Mouse (Mus musculus) forebrain, embryonic 13.5 days (tissue): ENCODE measurements around the gene Ttc30a2. TPM values are rescaled to one million over a fixed set of nuclear protein-coding genes. Genes with fewer than 3 reads are reported as not detected.
"Not testable (repeated sequence)": the region's sequence is repeated elsewhere in the genome, so short reads cannot be mapped to it uniquely, and the experiment has no call there.

Experiments used
- ATAC-seq: fragments of 200-750 bp; cut with Nextera tagmentation; 2 replicates; pipeline ENCODE4 v1.8.0; 2017
- H3K27ac ChIP-seq: fragments of 300-500 bp; sonication (generic); 2 replicates; pipeline ENCODE4 v1.5.1; 2015; ENCODE audit warnings: inconsistent platforms, mild to moderate bottlenecking, moderate library complexity
- H3K27me3 ChIP-seq: fragments of 300-500 bp; sonication (generic); 2 replicates; pipeline ENCODE4 v1.6.1; 2015; ENCODE audit warnings: mild to moderate bottlenecking, inconsistent platforms
- H3K36me3 ChIP-seq: fragments of 300-500 bp; sonication (generic); 2 replicates; pipeline ENCODE4 v1.6.1; 2015; ENCODE audit warnings: mild to moderate bottlenecking, inconsistent platforms; ENCODE audit not compliant: poor library complexity, severe bottlenecking
- H3K4me1 ChIP-seq: fragments of 300-500 bp; sonication (generic); 2 replicates; pipeline ENCODE4 v1.6.1; 2015; ENCODE audit warnings: inconsistent platforms
- H3K4me2 ChIP-seq: fragments of 300-500 bp; sonication (generic); 2 replicates; pipeline ENCODE4 v1.6.1; 2015; ENCODE audit warnings: inconsistent platforms, mild to moderate bottlenecking, moderate library complexity
- H3K4me3 ChIP-seq: fragments of 300-500 bp; sonication (generic); 2 replicates; pipeline ENCODE4 v1.5.1; 2015; ENCODE audit warnings: mild to moderate bottlenecking, inconsistent platforms
- H3K9ac ChIP-seq: fragments of 300-500 bp; sonication (generic); 2 replicates; pipeline ENCODE4 v1.6.1; 2015; ENCODE audit warnings: mild to moderate bottlenecking, inconsistent platforms
- H3K9me3 ChIP-seq: fragments of 300-500 bp; sonication (generic); replicated peaks from 2 replicates; pipeline ENCODE4 v1.6.1; 2016; ENCODE audit warnings: inconsistent platforms
- WGBS: fragments of 180-500 bp; shearing (Covaris S2); methylation state at CpG from one replicate; pipeline ENCODE4 v1.1.7; 2015; 5-methylcytosine and 5-hydroxymethylcytosine counted together
- polyA plus RNA-seq: library from polyadenylated mRNA; unstranded; fragments of >200 nt; fragmentation: Nextera tagmentation; extraction: Ambion mirVana; gene quantifications from 2 replicates; pipeline ENCODE4 v1.2.1, GENCODE M21; 2015

Ttc30a2 gene
- polyA plus RNA-seq, 1 experiment from 2014 or later: 0.56 TPM

- Histone ChIP-seq H3K9me3 (no peaks in the 10 kb centered on the region), H3K27me3 (no peaks in the 10 kb centered on the region), H3K4me1 (no peaks in the 10 kb centered on the region), H3K27ac (no peak overlapping the region), H3K4me3 (no peak overlapping the region), H3K36me3 (no peaks in the 10 kb centered on the region), H3K9ac (no peak overlapping the region), H3K4me2 (no peak overlapping the region)
- ATAC-seq: no peak
- 93% methylated on average over 8 of the region's 8 CpGs for WGBS
Observed at GRCm38 (mm10) chr2:75950685-75951084, 27.3 kb downstream of the Ttc30a2 start.

GRCm38 (mm10) chr2:75938117-75939063 is 39.6 kb downstream of the Ttc30a2 start, which contains the start of gene Ttc30b:
TSS of gene Ttc30b (minus strand) at chr2:75938585.
- H3K27ac ChIP-seq: peak within 1 kb of the TSS; percentile 75
- WGBS: 5% methylated on average over 39 of the region's 42 CpGs
- peak within 1 kb of the TSS; percentile 66 for H3K9ac ChIP-seq
- 0 out of 2 replicates have a peak, but pooled peaks cover 4% of the 10 kb centered on the region for H3K27me3 ChIP-seq
- H3K4me1 ChIP-seq: peaks cover 8% of the 10 kb centered on the region; the same call in 1 of the 2 replicates
- H3K4me3 ChIP-seq: peak within 1 kb of the TSS; percentile 54
- H3K4me2 ChIP-seq: peak within 1 kb of the TSS; percentile 68
- H3K9me3 ChIP-seq: no peaks in the 10 kb centered on the region
- H3K36me3 ChIP-seq: no peaks in the 10 kb centered on the region
- ATAC-seq: peak; percentile 91

GRCm38 (mm10) chr2:75937520-75938116 is 40.4 kb downstream of the Ttc30a2 start:
- peak overlapping the region; percentile 68 for H3K4me2 ChIP-seq
- peak overlapping the region; percentile 66 for H3K9ac ChIP-seq
- H3K9me3 ChIP-seq, H3K36me3 ChIP-seq, H3K27ac ChIP-seq, H3K27me3 ChIP-seq, H3K4me1 ChIP-seq: not testable (repeated sequence)
- ATAC-seq: peak; percentile 44; the same call in 1 of the 2 replicates
- H3K4me3 ChIP-seq: peak overlapping the region; percentile 54
- WGBS: 63% methylated on average over 14 of the region's 17 CpGs

GRCm38 (mm10) chr2:75936685-75937084 is 41.3 kb downstream of the Ttc30a2 start:
- not testable (repeated sequence) for H3K4me2 ChIP-seq, H3K36me3 ChIP-seq, ATAC-seq, H3K9me3 ChIP-seq, H3K4me1 ChIP-seq, H3K27me3 ChIP-seq, H3K27ac ChIP-seq, H3K4me3 ChIP-seq, H3K9ac ChIP-seq
- 90% methylated on average over 2 of the region's 2 CpGs for WGBS

GRCm38 (mm10) chr2:75933541-75933940 is 44.4 kb downstream of the Ttc30a2 start:
- 52% methylated on average over 7 of the region's 7 CpGs for WGBS
- H3K4me1 ChIP-seq: peaks cover 3% of the 10 kb centered on the region; the same call in 1 of the 2 replicates
- no peaks in the 10 kb centered on the region for H3K9me3 ChIP-seq
- H3K27ac ChIP-seq: no peak overlapping the region
- ATAC-seq: no peak
- H3K9ac ChIP-seq: no peak overlapping the region
- no peak overlapping the region for H3K4me3 ChIP-seq
- no peak overlapping the region for H3K4me2 ChIP-seq
- H3K36me3 ChIP-seq: no peaks in the 10 kb centered on the region; the same call in 1 of the 2 replicates
- H3K27me3 ChIP-seq: no peaks in the 10 kb centered on the region

- H3K9me3 ChIP-seq: no peaks in the 10 kb centered on the region
- no peak for ATAC-seq
- 99% methylated on average over 2 of the region's 2 CpGs for WGBS
- H3K4me3 ChIP-seq: no peak overlapping the region
- H3K4me1 ChIP-seq: peaks cover 3% of the 10 kb centered on the region; the same call in 1 of the 2 replicates
- H3K9ac ChIP-seq: no peak overlapping the region
- H3K4me2 ChIP-seq: no peak overlapping the region
- peaks cover 7% of the 10 kb centered on the region for H3K36me3 ChIP-seq
- H3K27me3 ChIP-seq: no peaks in the 10 kb centered on the region
- no peak overlapping the region for H3K27ac ChIP-seq
Observed at GRCm38 (mm10) chr2:75930941-75931340, 47.0 kb downstream of the Ttc30a2 start.

- no peak for ATAC-seq
- WGBS: 93% methylated on average over 6 of the region's 6 CpGs
- H3K36me3 ChIP-seq: peaks cover 7% of the 10 kb centered on the region
Observed at GRCm38 (mm10) chr2:75929786-75930444, 48.1 kb downstream of the Ttc30a2 start.

GRCm38 (mm10) chr2:75929141-75929540 is 48.8 kb downstream of the Ttc30a2 start:
- Histone ChIP-seq H3K4me2 (no peak overlapping the region), H3K27ac (no peak overlapping the region), H3K9ac (no peak overlapping the region), H3K36me3 (peaks cover 7% of the 10 kb centered on the region), H3K4me1 (peaks cover 14% of the 10 kb centered on the region), H3K9me3 (no peaks in the 10 kb centered on the region), H3K4me3 (no peak overlapping the region), H3K27me3 (no peaks in the 10 kb centered on the region)
- ATAC-seq: no peak
- WGBS: 94% methylated on average over 2 of the region's 2 CpGs

More at GRCm38 (mm10) chr2:75929786-75930444, 48.1 kb downstream of the Ttc30a2 start:
- H3K9ac ChIP-seq: no peak overlapping the region
- H3K9me3 ChIP-seq: no peaks in the 10 kb centered on the region
- H3K4me3 ChIP-seq: no peak overlapping the region
- H3K27ac ChIP-seq: no peak overlapping the region
- peaks cover 7% of the 10 kb centered on the region for H3K4me1 ChIP-seq
- H3K27me3 ChIP-seq: no peaks in the 10 kb centered on the region
- H3K4me2 ChIP-seq: no peak overlapping the region

GRCm38 (mm10) chr2:75928011-75928410 is 50.0 kb downstream of the Ttc30a2 start:
- no peak for ATAC-seq
- H3K27me3 ChIP-seq: no peaks in the 10 kb centered on the region
- H3K27ac ChIP-seq: no peak overlapping the region
- no peak overlapping the region for H3K9ac ChIP-seq
- peaks cover 17% of the 10 kb centered on the region for H3K4me1 ChIP-seq
- no peak overlapping the region for H3K4me2 ChIP-seq
- H3K9me3 ChIP-seq: no peaks in the 10 kb centered on the region
- H3K36me3 ChIP-seq: peaks cover 7% of the 10 kb centered on the region
- no peak overlapping the region for H3K4me3 ChIP-seq
- 83% methylated on average over 3 of the region's 3 CpGs for WGBS

- no peak for ATAC-seq
- Histone ChIP-seq H3K4me3 (no peak overlapping the region), H3K27ac (no peak overlapping the region), H3K9me3 (no peaks in the 10 kb centered on the region), H3K4me2 (no peak overlapping the region), H3K4me1 (peaks cover 17% of the 10 kb centered on the region), H3K9ac (no peak overlapping the region), H3K36me3 (peaks cover 7% of the 10 kb centered on the region; the same call in 1 of the 2 replicates), H3K27me3 (no peaks in the 10 kb centered on the region)
- 79% methylated on average over 5 of the region's 5 CpGs for WGBS
Observed at GRCm38 (mm10) chr2:75926061-75926460, 51.9 kb downstream of the Ttc30a2 start.
